Mouse (Mus musculus) stomach, embryonic 15.5 days (tissue): ENCODE data around the gene Maml2. TPM values are rescaled to one million over a fixed set of nuclear protein-coding genes. Genes with fewer than 3 reads are reported as not detected.

Experiments
- ATAC-seq: fragments of 200-750 bp; cut with Nextera tagmentation; 2 replicates; pipeline ENCODE4 v1.8.0; 2017; ENCODE audit warnings: low read depth, moderate number of reproducible peaks, moderate TSS enrichment; ENCODE audit not compliant: insufficient read depth, low FRiP score
- H3K27ac ChIP-seq: fragments of 300-500 bp; sonication (generic); 2 replicates; pipeline ENCODE4 v1.5.1; 2015; ENCODE audit warnings: mild to moderate bottlenecking, inconsistent platforms
- H3K27me3 ChIP-seq: fragments of 300-500 bp; sonication (generic); replicated peaks from 2 replicates; pipeline ENCODE4 v1.6.1; 2015; ENCODE audit warnings: inconsistent platforms
- H3K36me3 ChIP-seq: fragments of 300-500 bp; sonication (generic); 2 replicates; pipeline ENCODE4 v1.6.1; 2015; ENCODE audit warnings: inconsistent platforms
- H3K4me1 ChIP-seq: fragments of 300-500 bp; sonication (generic); 2 replicates; pipeline ENCODE4 v1.6.1; 2015; ENCODE audit warnings: inconsistent platforms
- H3K4me2 ChIP-seq: fragments of 300-500 bp; sonication (generic); 2 replicates; pipeline ENCODE4 v1.6.1; 2015; ENCODE audit warnings: mild to moderate bottlenecking, inconsistent platforms
- H3K4me3 ChIP-seq: fragments of 300-500 bp; sonication (generic); replicated peaks from 2 replicates; pipeline ENCODE4 v1.5.1; 2015; ENCODE audit warnings: inconsistent platforms
- H3K9ac ChIP-seq: fragments of 300-500 bp; sonication (generic); 2 replicates; pipeline ENCODE4 v1.6.1; 2015; ENCODE audit warnings: inconsistent platforms
- H3K9me3 ChIP-seq: fragments of 300-500 bp; sonication (generic); 2 replicates; pipeline ENCODE4 v1.6.1; 2016; ENCODE audit warnings: inconsistent platforms
- WGBS: fragments of 180-500 bp; shearing (Covaris S2); methylation state at CpG from one replicate; pipeline ENCODE4 v1.1.7; 2015; 5-methylcytosine and 5-hydroxymethylcytosine counted together
- polyA plus RNA-seq: library from polyadenylated mRNA; unstranded; fragments of >200 nt; fragmentation: Nextera tagmentation; extraction: Ambion mirVana; gene quantifications from 2 replicates; pipeline ENCODE4 v1.2.1, GENCODE M21; 2015

Gene Maml2
- polyA plus RNA-seq, 1 experiment from 2014 or later, result 8.5 TPM

DNA sequence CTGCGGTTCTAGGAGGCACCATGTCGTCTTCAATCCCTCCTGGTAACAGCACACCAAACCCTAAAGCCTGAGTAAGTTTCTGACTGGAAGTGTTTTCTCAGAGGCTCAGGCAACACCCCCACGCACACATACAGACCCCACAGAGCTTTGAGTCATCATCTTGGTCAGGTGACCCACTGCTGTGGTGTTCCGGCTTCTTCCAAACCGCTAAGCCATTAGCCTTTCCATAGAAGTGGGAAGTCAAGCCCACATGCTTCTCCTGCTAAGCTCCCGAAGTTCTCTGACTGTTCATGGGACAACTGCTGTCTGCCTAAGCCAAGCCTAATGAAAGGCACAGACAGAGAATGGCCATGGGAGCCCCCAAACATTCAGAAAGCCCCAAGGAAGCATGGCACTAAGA lies 1.4 kb downstream of the Maml2 start:
- Histone ChIP-seq H3K4me2 (peak overlapping the region; percentile 97), H3K4me1 (peaks cover 41% of the 10 kb centered on the region), H3K27me3 (no peaks in the 10 kb centered on the region), H3K36me3 (no peaks in the 10 kb centered on the region), H3K4me3 (no peak overlapping the region; the same call in none of the 2 replicates), H3K9me3 (no peaks in the 10 kb centered on the region), H3K27ac (no peak overlapping the region), H3K9ac (no peak overlapping the region)
- ATAC-seq, result no peak
- WGBS, result 82% methylated on average over 6 of the region's 6 CpGs

DNA sequence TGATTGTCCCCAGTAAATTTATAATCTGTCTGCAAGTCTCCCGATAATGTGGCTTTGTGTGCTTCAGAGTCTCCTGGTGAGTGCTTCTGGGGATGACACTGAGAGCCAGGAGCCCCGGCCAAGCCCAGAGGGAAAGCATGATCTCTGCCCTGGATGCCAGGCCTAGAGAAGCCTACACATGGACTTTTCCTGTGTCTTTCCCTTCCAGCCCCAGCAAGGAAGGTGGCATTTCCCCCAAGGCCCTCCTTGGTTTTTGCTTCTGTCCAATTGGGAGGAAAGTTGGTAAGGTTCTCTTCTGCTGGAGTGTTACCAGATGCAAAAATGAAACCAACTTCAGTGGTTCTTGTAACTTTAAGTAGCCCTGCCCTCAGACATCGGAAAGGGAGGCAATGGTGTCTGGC lies 2.3 kb downstream of the Maml2 start:
- H3K4me3 ChIP-seq, result peak overlapping the region; percentile 0; the same call in 1 of the 2 replicates
- no peak overlapping the region for H3K9ac ChIP-seq

DNA sequence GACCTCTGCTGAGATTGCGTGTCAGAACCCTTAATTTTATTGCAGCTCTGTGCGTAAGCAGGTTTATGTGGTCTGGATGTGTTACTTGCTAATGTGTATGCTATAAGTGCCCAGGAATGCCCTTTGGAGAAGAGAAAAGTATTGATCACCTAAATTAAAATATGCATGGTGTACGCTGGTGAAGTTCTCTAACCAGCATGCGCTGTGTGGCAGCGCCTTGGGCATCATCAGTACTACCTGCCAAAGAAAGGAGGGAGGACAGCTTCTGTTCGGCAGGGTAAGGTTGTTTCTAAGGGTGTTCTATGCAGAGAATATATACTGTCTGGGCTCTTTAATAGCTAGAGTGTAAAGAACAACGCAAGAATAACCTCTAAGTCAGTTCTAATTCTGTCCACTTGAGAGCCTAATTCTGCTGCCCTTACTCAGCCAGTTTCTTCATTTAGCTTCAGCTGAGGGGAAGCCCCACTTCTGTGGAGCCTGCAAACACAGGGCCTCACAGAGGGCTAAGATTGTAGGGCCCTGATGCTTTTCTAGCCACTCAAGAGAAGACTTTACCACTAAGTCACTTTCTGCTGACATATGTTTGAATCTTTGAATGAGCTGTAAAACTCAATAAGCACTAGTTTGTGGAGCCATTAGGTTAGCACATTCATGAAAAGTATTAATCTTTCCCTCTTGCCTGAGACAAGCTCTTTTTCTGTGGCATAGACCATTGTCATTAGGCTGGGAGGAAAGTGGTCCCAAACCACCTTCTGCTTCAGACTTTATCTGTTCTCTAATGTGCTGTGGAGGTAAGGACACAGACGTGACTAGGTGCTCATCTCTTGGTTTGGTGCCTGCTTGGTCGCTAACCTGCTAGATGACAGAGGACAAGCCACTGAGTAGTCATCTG lies 3.4 kb downstream of the Maml2 start:
- Histone ChIP-seq H3K9me3 (no peaks in the 10 kb centered on the region), H3K4me1 (peaks cover 45% of the 10 kb centered on the region), H3K27me3 (no peaks in the 10 kb centered on the region), H3K4me2 (0 out of 2 replicates have a peak overlapping the region, but pooled peaks have one; percentile 8), H3K4me3 (no peak overlapping the region), H3K27ac (no peak overlapping the region), H3K36me3 (no peaks in the 10 kb centered on the region), H3K9ac (no peak overlapping the region)
- no peak for ATAC-seq
- WGBS, result 75% methylated on average over 9 of the region's 9 CpGs

More for the DNA sequence above, 2.3 kb downstream of the Maml2 start:
- Histone ChIP-seq H3K27ac (no peak overlapping the region), H3K4me1 (peaks cover 45% of the 10 kb centered on the region), H3K36me3 (no peaks in the 10 kb centered on the region), H3K27me3 (no peaks in the 10 kb centered on the region), H3K4me2 (peak overlapping the region; percentile 97), H3K9me3 (no peaks in the 10 kb centered on the region)
- 53% methylated on average over 3 of the region's 3 CpGs for WGBS
- no peak for ATAC-seq

DNA sequence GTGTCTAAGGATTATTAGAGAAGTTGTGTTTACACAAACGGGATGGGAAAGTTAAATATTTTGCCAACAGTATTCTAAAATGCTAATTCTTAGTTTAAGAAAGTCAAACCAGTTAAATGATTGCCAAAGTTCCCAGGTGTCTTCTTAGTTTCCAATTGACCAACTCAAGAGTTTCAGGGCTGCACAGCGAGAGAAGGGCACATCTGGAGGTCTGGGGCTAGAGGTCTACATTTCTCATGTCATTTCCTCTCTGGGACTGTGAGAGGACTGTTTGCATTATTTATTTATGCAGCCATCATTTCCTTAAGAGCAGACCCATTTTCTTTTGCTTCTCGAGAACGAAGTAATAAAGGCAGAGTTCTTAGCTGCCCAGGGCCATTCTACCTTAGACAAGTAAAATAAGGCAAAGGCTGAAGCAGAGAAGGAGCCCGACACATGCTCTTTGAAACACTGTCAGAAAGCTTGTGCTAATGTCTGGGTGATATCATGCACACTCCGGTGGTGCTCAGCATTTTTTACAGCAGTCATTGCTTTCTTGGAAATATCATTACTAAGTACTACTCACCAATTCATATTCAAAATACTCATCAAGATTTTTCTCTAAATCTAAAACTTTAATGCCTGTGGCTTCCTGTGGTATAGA lies 4.5 kb downstream of the Maml2 start:
- peaks cover 48% of the 10 kb centered on the region for H3K4me1 ChIP-seq
- H3K4me3 ChIP-seq, result no peak overlapping the region
- H3K36me3 ChIP-seq, result no peaks in the 10 kb centered on the region
- H3K27ac ChIP-seq, result no peak overlapping the region
- peak overlapping the region; percentile 8; the same call in 1 of the 2 replicates for H3K4me2 ChIP-seq
- H3K9ac ChIP-seq, result no peak overlapping the region
- no peaks in the 10 kb centered on the region for H3K27me3 ChIP-seq
- WGBS, result 27% methylated on average over 6 of the region's 6 CpGs
- H3K9me3 ChIP-seq, result no peaks in the 10 kb centered on the region
- no peak for ATAC-seq

DNA sequence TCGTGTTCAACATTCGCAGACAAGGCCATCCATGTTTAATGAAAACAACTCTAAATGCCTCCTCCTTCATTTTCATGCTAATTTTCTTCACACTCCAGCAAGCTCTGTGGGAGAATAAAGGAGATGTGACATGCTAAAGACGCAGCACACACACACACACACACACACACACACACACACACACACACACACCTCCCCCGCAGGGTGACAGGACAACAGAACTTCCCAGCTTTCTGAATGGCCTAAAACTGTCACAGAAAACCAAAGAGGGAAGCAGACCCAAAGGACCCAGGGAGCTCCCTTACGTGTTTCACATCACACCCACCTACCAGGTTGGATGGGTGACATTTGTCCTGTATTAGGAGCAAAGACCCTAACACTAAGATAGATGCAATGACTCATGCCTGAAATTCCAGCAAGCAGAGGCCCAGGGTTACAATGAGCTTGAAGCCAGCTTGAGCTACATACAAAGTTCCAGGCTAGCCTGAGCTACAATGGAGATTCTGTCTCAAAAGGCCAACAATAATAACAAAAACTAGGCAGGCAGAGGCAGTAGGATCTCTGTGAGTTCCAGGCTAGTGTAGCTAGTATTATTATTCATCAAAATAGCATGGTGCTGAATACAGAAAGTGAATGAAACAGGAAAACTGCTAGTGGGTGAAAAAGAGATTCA lies 5.5 kb downstream of the Maml2 start:
- no peaks in the 10 kb centered on the region for H3K36me3 ChIP-seq
- H3K4me3 ChIP-seq, result no peak overlapping the region
- no peak for ATAC-seq
- WGBS, result 77% methylated on average over 5 of the region's 5 CpGs
- H3K9me3 ChIP-seq, result no peaks in the 10 kb centered on the region
- H3K9ac ChIP-seq, result no peak overlapping the region
- no peak overlapping the region for H3K27ac ChIP-seq
- peaks cover 45% of the 10 kb centered on the region for H3K4me1 ChIP-seq
- no peak overlapping the region for H3K4me2 ChIP-seq
- H3K27me3 ChIP-seq, result no peaks in the 10 kb centered on the region

DNA sequence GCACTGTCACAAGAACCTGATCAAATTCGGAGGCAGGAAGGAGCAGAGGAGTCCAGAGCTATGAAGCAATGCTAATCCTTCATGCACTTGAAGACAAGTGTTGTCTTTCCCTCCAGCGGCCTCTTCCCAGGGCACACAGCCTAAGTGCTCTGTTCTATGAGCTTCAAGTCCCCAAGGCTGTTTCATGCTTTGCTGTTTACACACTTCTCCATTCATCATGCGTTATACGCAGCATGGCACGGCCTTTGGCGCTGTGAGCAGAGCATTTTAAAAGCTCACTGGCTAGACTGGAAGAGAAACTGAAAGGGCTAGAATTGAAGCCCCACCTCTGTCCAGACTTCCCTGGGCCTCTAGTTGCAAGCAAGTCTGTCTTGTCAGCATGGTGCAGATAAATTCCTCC lies 6.2 kb downstream of the Maml2 start:
- H3K4me2 ChIP-seq, result no peak overlapping the region
- no peaks in the 10 kb centered on the region for H3K9me3 ChIP-seq
- ATAC-seq, result no peak
- 32% methylated on average over 6 of the region's 6 CpGs for WGBS
- no peaks in the 10 kb centered on the region for H3K27me3 ChIP-seq
- no peak overlapping the region for H3K9ac ChIP-seq
- H3K4me3 ChIP-seq, result no peak overlapping the region
- peaks cover 38% of the 10 kb centered on the region for H3K4me1 ChIP-seq
- H3K36me3 ChIP-seq, result no peaks in the 10 kb centered on the region
- H3K27ac ChIP-seq, result no peak overlapping the region

DNA sequence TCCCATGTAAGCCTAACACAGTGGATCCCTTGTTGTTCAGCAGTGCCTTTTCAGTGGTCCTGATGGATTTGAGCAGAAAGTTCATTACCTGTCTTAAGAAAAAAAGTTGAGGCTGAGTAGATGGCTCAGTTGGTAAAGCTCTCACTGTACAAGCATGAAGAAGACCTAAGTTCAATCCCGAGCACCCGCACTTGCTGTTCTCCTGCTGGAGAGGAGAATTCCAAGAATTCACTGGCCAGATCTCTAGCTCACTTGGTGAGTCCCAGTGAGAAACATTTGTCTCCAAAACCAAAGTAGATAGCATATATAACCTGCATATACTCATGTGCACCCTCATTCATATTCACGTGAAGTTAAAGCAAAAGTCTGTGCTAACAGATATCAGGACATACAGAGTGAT lies 8.7 kb downstream of the Maml2 start:
- H3K4me2 ChIP-seq, result no peak overlapping the region
- H3K4me1 ChIP-seq, result peaks cover 17% of the 10 kb centered on the region
- ATAC-seq, result no peak
- H3K36me3 ChIP-seq, result no peaks in the 10 kb centered on the region
- H3K9me3 ChIP-seq, result no peaks in the 10 kb centered on the region
- H3K4me3 ChIP-seq, result no peak overlapping the region
- no peak overlapping the region for H3K27ac ChIP-seq
- no peaks in the 10 kb centered on the region for H3K27me3 ChIP-seq
- H3K9ac ChIP-seq, result no peak overlapping the region
- WGBS, result 92% methylated on average over 3 of the region's 3 CpGs

DNA sequence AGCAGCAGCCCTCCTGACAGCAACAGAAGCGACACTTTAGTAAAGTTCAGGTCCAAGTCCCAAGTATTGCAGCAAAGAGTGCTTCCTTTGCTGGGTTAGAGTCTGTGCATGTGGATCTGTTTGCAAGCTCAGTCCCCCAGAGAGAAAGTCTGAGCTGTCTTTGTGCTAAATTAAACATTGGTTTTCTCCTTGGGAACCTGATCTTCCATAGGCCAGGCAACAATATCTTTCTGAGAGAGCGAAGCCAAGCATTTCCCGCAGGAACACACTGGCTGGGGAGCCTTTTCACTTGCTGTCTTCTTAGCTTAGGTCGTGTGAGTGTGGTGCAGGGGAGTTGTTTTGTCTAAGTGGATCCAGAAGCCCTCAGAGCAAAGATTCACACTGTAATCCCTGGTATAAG lies 9.5 kb downstream of the Maml2 start:
- ATAC-seq, result no peak
- Histone ChIP-seq H3K4me2 (no peak overlapping the region), H3K9ac (no peak overlapping the region), H3K4me1 (peaks cover 11% of the 10 kb centered on the region), H3K27ac (no peak overlapping the region), H3K9me3 (no peaks in the 10 kb centered on the region), H3K36me3 (no peaks in the 10 kb centered on the region), H3K4me3 (no peak overlapping the region), H3K27me3 (no peaks in the 10 kb centered on the region)
- WGBS, result 35% methylated on average over 4 of the region's 4 CpGs

DNA sequence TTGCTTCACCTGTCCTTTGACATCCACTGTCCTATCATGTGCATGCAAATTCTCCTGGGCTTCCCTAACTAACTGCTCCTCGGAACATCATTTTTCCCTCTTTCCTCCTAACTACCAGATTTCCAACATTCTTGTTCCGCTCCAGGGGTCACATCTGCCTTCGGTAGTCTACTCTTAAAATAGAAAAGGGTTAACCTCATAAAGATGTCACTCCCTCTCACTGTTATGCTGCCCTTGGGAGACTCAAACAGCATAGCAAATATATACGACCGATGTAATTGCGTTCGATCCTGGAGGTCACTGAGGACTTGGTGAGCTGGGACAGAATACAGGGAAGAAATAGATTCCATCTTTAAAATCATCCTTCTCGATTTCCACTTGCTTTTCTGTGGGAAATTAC lies 11.0 kb downstream of the Maml2 start:
- peaks cover 8% of the 10 kb centered on the region; the same call in 1 of the 2 replicates for H3K4me1 ChIP-seq
- no peak overlapping the region for H3K9ac ChIP-seq
- H3K27ac ChIP-seq, result no peak overlapping the region
- ATAC-seq, result no peak
- H3K4me2 ChIP-seq, result no peak overlapping the region
- 79% methylated on average over 8 of the region's 8 CpGs for WGBS
- no peaks in the 10 kb centered on the region for H3K9me3 ChIP-seq
- no peaks in the 10 kb centered on the region for H3K36me3 ChIP-seq
- no peaks in the 10 kb centered on the region for H3K27me3 ChIP-seq
- H3K4me3 ChIP-seq, result no peak overlapping the region

DNA sequence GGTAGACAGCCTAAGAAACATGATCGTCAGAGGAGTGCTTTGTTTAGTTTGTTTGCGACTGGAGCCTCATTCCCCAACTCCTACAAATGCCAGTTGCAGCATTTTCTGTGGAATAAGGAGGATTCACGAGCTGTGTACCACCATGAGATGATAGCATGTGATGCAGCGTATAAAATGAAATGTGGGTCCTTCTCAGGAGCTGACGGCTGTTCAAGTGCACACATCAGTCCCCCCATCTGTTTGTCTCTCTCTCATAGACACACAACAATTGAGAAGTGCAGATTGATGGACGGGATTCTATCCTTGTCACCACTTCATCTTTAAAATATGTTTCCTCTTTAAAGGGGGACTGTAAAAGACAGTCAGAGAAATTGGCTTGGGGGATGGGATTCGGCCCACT lies 12.1 kb downstream of the Maml2 start:
- H3K27me3 ChIP-seq, result no peaks in the 10 kb centered on the region
- H3K4me1 ChIP-seq, result peaks cover 4% of the 10 kb centered on the region; the same call in 1 of the 2 replicates
- WGBS, result 75% methylated on average over 7 of the region's 7 CpGs

DNA sequence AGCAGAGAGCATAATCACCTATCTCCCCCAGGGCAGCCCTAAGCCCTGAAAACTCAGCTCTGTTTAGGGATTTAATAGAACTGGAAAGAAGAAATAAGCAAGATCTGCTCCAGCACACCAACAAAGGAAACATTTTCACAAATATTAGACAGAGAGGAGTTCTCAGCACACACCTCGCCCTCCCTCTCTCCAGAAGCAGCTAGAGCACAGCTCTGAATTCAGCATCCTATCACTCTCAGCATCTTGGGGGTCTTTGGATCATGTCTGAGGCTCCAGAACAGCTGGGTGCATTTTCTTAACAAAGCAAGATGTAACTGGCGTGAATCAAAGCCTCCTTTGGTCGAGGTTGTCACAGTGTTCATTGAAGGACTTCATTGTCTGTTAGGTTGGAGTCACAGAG lies 12.5 kb downstream of the Maml2 start:
- Histone ChIP-seq H3K4me3 (no peak overlapping the region), H3K36me3 (no peaks in the 10 kb centered on the region), H3K9ac (no peak overlapping the region), H3K9me3 (no peaks in the 10 kb centered on the region), H3K4me1 (peaks cover 4% of the 10 kb centered on the region; the same call in 1 of the 2 replicates), H3K27ac (no peak overlapping the region), H3K27me3 (no peaks in the 10 kb centered on the region), H3K4me2 (no peak overlapping the region)
- ATAC-seq, result no peak
- 74% methylated on average over 3 of the region's 3 CpGs for WGBS

More for the DNA sequence above, 12.1 kb downstream of the Maml2 start:
- H3K9me3 ChIP-seq, result no peaks in the 10 kb centered on the region
- H3K4me2 ChIP-seq, result no peak overlapping the region
- no peaks in the 10 kb centered on the region for H3K36me3 ChIP-seq
- no peak overlapping the region for H3K9ac ChIP-seq
- no peak for ATAC-seq
- no peak overlapping the region for H3K27ac ChIP-seq
- H3K4me3 ChIP-seq, result no peak overlapping the region

DNA sequence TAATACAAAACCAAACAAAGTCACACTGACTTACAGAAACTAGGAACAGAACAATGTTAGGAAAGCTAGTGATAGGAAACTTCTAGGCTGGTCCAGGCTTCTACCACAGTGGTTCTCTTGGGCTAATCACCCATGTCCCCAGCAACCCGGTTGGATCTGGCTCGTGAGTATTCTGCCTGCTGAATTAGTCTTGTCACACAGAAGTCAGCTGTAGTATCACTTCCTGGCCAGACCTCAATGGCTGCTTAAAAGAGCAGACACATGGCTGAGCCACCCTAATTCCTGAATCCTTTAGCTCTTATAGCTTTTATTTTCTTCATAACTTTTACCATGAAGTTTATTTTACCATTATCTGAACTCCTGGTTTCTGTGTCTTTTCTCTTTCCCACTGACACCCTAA lies 13.3 kb downstream of the Maml2 start:
- no peaks in the 10 kb centered on the region for H3K27me3 ChIP-seq

More for the DNA sequence above, 13.3 kb downstream of the Maml2 start:
- H3K4me1 ChIP-seq, result peaks cover 4% of the 10 kb centered on the region; the same call in 1 of the 2 replicates
- no peaks in the 10 kb centered on the region for H3K9me3 ChIP-seq
- H3K9ac ChIP-seq, result no peak overlapping the region
- no peak for ATAC-seq
- 51% methylated on average over 2 of the region's 2 CpGs for WGBS
- no peak overlapping the region for H3K4me2 ChIP-seq
- H3K27ac ChIP-seq, result no peak overlapping the region
- H3K4me3 ChIP-seq, result no peak overlapping the region
- H3K36me3 ChIP-seq, result no peaks in the 10 kb centered on the region
